Mouse (Mus musculus) hindbrain, embryonic 14.5 days (tissue): ENCODE results near the gene Safb. TPM values are rescaled to one million over a fixed set of nuclear protein-coding genes. Genes with fewer than 3 reads are reported as not detected.

ENCODE experiments used
- ATAC-seq: fragments of 200-750 bp; cut with Nextera tagmentation; 2 replicates; pipeline ENCODE4 v1.8.0; 2017; ENCODE audit warnings: moderate number of reproducible peaks, mild to moderate bottlenecking, moderate TSS enrichment, moderate library complexity; ENCODE audit not compliant: low FRiP score
- DNase-seq: peaks from one replicate; pipeline ENCODE4 v3.0.0-alpha.2; 2015; ENCODE audit warnings: low spot score
- H3K27ac ChIP-seq: fragments of 300-500 bp; sonication (generic); 2 replicates; pipeline ENCODE4 v1.5.1; 2014; ENCODE audit warnings: mild to moderate bottlenecking, moderate library complexity
- H3K27me3 ChIP-seq: fragments of 300-500 bp; sonication (generic); 2 replicates; pipeline ENCODE4 v1.6.1; 2014; ENCODE audit warnings: mild to moderate bottlenecking, low read length, mixed read lengths; ENCODE audit not compliant: control insufficient read depth, insufficient read depth
- H3K36me3 ChIP-seq: fragments of 300-500 bp; sonication (generic); replicated peaks from 2 replicates; pipeline ENCODE4 v1.6.1; 2014; ENCODE audit not compliant: control insufficient read depth, insufficient read depth
- H3K4me1 ChIP-seq: fragments of 300-500 bp; sonication (generic); replicated peaks from 2 replicates; pipeline ENCODE4 v1.6.1; 2014; ENCODE audit warnings: antibody characterized with exemption, low read length, mixed read lengths; ENCODE audit not compliant: control insufficient read depth, insufficient read depth
- H3K4me2 ChIP-seq: fragments of 300-500 bp; sonication (generic); replicated peaks from 2 replicates; pipeline ENCODE4 v1.6.1; 2014; ENCODE audit warnings: mild to moderate bottlenecking, moderate library complexity
- H3K4me3 ChIP-seq: fragments of 300-500 bp; sonication (generic); replicated peaks from 2 replicates; pipeline ENCODE4 v1.5.1; 2014; ENCODE audit warnings: mild to moderate bottlenecking, low read length
- H3K9ac ChIP-seq: fragments of 300-500 bp; sonication (generic); 2 replicates; pipeline ENCODE4 v1.6.1; 2014
- H3K9me3 ChIP-seq: fragments of 300-500 bp; sonication (generic); 2 replicates; pipeline ENCODE4 v1.6.1; 2016; ENCODE audit warnings: low read length; ENCODE audit not compliant: control insufficient read depth
- WGBS: fragments of 180-500 bp; shearing (Covaris S2); extraction: QIAGEN DNeasy Blood & Tissue Kit; methylation state at CpG from one replicate; pipeline ENCODE4 v1.1.7; 2014; 5-methylcytosine and 5-hydroxymethylcytosine counted together
- polyA plus RNA-seq: library from polyadenylated mRNA; unstranded; fragments of >200 nt; fragmentation: Nextera tagmentation; extraction: Ambion mirVana; gene quantifications from 2 replicates; pipeline ENCODE4 v1.2.1, GENCODE M21; 2014

The Safb gene
- polyA plus RNA-seq, 1 experiment from 2014 or later = 75.7 TPM

DNA sequence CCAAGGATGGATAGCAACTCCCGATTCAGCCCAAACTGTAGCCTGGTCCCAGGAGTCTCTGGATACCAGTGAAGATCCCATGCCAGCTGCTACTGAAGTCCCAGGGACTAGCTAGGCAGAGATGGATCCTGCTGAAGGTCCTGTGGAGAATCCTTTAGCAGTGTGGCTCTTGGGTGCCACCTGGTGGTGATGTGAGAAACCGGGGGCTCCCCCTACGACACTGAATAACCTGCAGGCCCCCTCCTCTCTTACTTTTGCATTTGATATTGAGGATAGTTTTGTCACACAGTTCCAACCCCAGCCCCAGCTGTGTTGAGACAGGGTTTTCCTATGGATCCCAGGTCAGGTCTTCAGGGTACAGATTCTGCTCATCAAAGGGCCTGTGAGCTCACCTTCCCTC is 26.2 kb upstream of the Safb start:
- WGBS = 20% methylated on average over 3 of the region's 3 CpGs

DNA sequence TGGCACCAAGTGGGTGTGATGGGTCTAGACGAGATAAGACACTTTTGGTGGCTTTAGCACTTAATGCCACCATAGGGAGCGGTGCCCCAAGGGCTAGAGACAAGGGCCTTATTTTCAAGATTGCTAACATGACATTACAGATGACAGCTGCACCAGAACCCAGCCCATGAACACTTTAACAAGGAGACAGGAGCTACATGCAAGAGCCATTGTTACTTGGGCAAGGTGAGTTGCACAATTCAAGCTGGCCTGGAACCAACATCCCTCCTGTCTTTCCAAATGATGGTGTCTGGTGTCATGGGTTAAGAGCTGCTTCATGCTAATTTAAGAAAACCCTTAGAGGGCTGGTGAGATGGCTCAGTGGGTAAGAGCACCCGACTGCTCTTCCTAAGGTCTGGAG is 25.2 kb upstream of the Safb start:
- peaks cover 38% of the 10 kb centered on the region for H3K36me3 ChIP-seq
- no peak overlapping the region for H3K27ac ChIP-seq
- no peaks in the 10 kb centered on the region for H3K9me3 ChIP-seq
- DNase-seq (no peak), ATAC-seq (no peak)
- H3K27me3 ChIP-seq = no peaks in the 10 kb centered on the region
- WGBS = 82% methylated on average over 3 of the region's 3 CpGs
- H3K4me1 ChIP-seq = no peaks in the 10 kb centered on the region
- no peak overlapping the region for H3K4me3 ChIP-seq
- no peak overlapping the region for H3K9ac ChIP-seq
- H3K4me2 ChIP-seq = no peak overlapping the region

More for the DNA sequence above, 26.2 kb upstream of the Safb start:
- Histone ChIP-seq H3K9me3 (no peaks in the 10 kb centered on the region), H3K9ac (no peak overlapping the region), H3K36me3 (peaks cover 29% of the 10 kb centered on the region), H3K4me3 (no peak overlapping the region), H3K4me1 (no peaks in the 10 kb centered on the region), H3K27ac (no peak overlapping the region), H3K4me2 (no peak overlapping the region), H3K27me3 (no peaks in the 10 kb centered on the region)
- ATAC-seq (peak; percentile 79), DNase-seq (peak; percentile 81)

DNA sequence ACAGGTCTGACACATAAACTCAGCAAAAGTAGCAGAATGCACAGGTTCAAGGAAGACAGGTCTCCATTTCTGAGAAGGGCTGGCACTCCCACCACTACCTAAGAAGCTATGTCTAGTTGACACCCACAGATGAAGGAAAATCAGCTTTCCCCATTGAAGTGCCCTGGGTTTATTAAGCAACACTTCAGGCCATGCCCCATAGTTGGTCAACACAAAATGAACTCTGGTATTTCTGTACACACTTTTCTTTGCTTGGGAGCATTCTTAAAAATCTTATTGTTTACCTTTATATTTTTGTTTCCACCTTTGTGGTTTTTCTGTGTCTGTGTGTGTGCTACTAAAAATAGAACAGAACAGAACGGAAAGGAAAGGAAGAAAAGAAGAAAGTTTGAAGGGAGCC is 24.5 kb upstream of the Safb start:
- 77% methylated on average over 1 of the region's 1 CpGs for WGBS
- ATAC-seq (no peak), DNase-seq (no peak)
- Histone ChIP-seq H3K9ac (no peak overlapping the region), H3K36me3 (peaks cover 46% of the 10 kb centered on the region), H3K4me3 (no peak overlapping the region), H3K9me3 (no peaks in the 10 kb centered on the region), H3K4me2 (no peak overlapping the region), H3K4me1 (no peaks in the 10 kb centered on the region), H3K27me3 (no peaks in the 10 kb centered on the region), H3K27ac (no peak overlapping the region)

DNA sequence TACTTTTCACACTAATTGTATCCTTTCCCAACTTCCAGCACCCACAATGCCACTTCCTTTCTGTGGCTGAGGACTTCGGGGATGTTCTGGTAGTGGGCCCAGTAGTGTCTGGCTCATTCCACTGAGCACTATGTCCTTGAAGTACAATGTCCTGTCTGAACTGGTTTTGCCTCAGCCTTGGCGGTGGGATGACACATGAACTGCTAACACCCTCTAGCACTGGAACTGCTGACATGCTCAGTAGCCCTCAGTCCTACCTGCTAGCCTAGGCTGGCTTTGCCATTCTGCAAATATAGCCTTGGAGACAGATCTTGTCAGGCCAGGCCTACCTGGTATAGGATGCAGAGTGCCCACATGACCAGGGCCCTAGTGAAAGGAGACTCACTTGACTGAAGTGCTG is 22.8 kb upstream of the Safb start:
- 98% methylated on average over 2 of the region's 2 CpGs for WGBS
- no peak for ATAC-seq

DNA sequence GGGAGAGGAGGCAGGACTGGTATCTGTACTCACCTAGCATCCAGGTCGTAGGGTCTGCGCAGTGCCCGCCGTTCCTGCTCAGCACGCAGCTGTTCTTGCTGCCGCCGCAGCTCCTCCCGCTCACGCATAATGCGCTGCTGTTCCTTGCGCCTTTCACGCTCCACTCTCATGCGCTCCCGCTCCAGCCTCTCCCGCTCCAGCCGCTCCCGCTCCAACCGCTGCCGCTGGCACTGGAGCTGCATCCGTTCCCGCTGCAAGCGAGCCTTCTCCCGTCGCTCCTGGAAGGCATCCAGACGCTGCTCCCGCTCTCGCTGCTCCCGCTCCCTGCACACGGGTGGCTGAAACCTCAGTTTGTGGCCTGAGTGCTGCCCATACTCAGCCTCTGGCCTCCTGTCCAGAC is 18.3 kb upstream of the Safb start:
- Histone ChIP-seq H3K9me3 (no peaks in the 10 kb centered on the region), H3K4me2 (no peak overlapping the region), H3K36me3 (peaks cover 100% of the 10 kb centered on the region), H3K27me3 (no peaks in the 10 kb centered on the region), H3K4me3 (no peak overlapping the region), H3K9ac (no peak overlapping the region), H3K27ac (no peak overlapping the region), H3K4me1 (no peaks in the 10 kb centered on the region)
- ATAC-seq = no peak
- WGBS = 97% methylated on average over 29 of the region's 29 CpGs
- no peak for DNase-seq

More for the DNA sequence above, 22.8 kb upstream of the Safb start:
- Histone ChIP-seq H3K27ac (no peak overlapping the region), H3K9me3 (no peaks in the 10 kb centered on the region), H3K27me3 (no peaks in the 10 kb centered on the region), H3K9ac (no peak overlapping the region), H3K4me2 (no peak overlapping the region), H3K4me1 (no peaks in the 10 kb centered on the region), H3K36me3 (peaks cover 63% of the 10 kb centered on the region), H3K4me3 (no peak overlapping the region)
- no peak for DNase-seq

DNA sequence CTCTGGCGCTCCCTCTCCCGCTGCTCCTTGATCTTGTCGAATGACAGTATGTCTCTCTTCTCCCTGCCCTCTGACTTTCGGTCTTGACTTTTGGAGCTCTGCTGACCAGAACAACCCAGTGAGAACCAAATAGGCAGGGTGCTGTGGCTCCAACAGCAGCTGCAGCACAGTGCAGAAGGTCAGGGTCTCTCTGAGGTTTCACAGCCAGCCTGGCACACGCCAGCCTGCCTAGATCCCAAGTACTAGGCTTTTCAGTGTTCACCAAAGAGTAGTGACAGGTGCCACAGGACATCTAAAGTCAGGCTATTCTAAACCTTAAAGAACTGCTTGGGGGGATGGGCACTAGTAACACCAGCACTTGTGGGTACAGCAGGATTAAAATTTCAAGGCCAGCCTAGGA is 17.7 kb upstream of the Safb start:
- Histone ChIP-seq H3K27ac (no peak overlapping the region), H3K4me1 (no peaks in the 10 kb centered on the region), H3K4me3 (no peak overlapping the region), H3K27me3 (no peaks in the 10 kb centered on the region), H3K4me2 (no peak overlapping the region), H3K36me3 (peaks cover 100% of the 10 kb centered on the region), H3K9me3 (no peaks in the 10 kb centered on the region), H3K9ac (no peak overlapping the region)
- 90% methylated on average over 5 of the region's 5 CpGs for WGBS
- ATAC-seq (no peak), DNase-seq (no peak)

DNA sequence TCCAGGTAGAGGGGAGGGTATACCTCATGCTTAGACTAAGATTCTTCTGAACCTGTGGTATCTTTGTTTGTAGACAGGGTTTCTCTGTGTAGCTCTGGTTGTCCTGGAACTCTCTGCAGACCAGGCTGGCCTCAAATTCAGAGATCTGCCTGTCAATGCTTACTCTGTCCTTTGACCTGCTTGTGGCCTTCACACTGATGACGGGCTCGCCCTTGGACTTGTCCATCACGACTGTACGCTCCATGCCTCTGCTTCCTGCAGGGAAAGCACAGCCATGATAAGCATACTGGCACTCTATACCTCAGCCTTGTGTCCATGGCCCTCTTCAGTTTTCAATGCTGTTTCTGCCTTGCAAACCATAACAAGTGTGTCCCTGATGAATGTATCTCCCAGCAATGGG is 17.3 kb upstream of the Safb start:
- no peaks in the 10 kb centered on the region for H3K27me3 ChIP-seq
- no peaks in the 10 kb centered on the region for H3K4me1 ChIP-seq
- no peak overlapping the region for H3K27ac ChIP-seq
- peaks cover 100% of the 10 kb centered on the region for H3K36me3 ChIP-seq
- ATAC-seq (no peak), DNase-seq (no peak)
- H3K9me3 ChIP-seq = no peaks in the 10 kb centered on the region
- WGBS = 99% methylated on average over 4 of the region's 4 CpGs
- H3K4me2 ChIP-seq = no peak overlapping the region
- H3K9ac ChIP-seq = no peak overlapping the region
- H3K4me3 ChIP-seq = no peak overlapping the region

DNA sequence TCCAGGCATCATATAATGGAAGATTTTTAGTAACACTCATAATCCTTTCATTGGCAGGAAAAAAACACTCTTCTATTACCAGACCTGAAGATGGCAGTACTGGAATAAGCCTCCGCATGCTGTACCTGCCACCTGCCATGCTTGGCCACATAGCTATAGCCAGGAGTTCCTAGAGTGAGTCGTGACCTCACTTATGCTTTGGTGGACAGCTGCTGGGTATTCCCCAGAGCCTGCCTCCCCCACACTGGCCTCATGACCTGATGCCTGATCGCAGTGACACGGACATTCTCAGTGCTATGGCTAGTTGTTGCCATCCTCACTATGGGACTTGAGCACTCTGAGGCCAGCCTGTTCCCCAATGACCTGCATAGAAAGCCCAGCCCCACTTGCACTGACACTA is 14.3 kb upstream of the Safb start:
- Histone ChIP-seq H3K4me2 (no peak overlapping the region), H3K9ac (no peak overlapping the region), H3K27ac (no peak overlapping the region), H3K4me1 (no peaks in the 10 kb centered on the region), H3K4me3 (no peak overlapping the region), H3K9me3 (no peaks in the 10 kb centered on the region), H3K27me3 (no peaks in the 10 kb centered on the region), H3K36me3 (peaks cover 98% of the 10 kb centered on the region)
- 91% methylated on average over 4 of the region's 4 CpGs for WGBS
- no peak for ATAC-seq
- no peak for DNase-seq

DNA sequence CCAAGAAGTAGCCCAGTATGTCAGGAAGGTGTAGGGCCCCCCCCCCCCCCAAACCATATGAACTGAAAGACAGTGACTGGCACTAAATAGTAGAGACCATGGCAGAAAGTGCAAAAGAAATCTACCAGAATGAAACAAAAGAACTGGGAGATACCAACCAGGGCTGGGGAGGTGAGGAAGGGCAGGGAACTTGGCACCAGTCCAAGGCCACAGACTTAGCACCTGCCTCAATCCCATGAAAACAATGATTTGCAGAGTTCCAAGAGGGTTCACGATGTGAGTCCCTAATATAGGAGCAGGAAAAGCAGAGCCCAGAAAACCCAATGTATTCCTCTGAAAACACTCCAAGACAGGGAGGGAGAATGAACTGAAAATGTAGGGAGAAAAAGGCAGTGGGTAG is 12.5 kb upstream of the Safb start:
- H3K27ac ChIP-seq = peak overlapping the region; percentile 49; the same call in 1 of the 2 replicates
- DNase-seq (no peak), ATAC-seq (no peak)
- no peak overlapping the region for H3K4me2 ChIP-seq
- H3K4me3 ChIP-seq = no peak overlapping the region
- peaks cover 91% of the 10 kb centered on the region for H3K36me3 ChIP-seq
- H3K9ac ChIP-seq = no peak overlapping the region
- H3K9me3 ChIP-seq = no peaks in the 10 kb centered on the region
- H3K4me1 ChIP-seq = no peaks in the 10 kb centered on the region
- 50% methylated on average over 1 of the region's 1 CpGs for WGBS
- no peaks in the 10 kb centered on the region for H3K27me3 ChIP-seq

DNA sequence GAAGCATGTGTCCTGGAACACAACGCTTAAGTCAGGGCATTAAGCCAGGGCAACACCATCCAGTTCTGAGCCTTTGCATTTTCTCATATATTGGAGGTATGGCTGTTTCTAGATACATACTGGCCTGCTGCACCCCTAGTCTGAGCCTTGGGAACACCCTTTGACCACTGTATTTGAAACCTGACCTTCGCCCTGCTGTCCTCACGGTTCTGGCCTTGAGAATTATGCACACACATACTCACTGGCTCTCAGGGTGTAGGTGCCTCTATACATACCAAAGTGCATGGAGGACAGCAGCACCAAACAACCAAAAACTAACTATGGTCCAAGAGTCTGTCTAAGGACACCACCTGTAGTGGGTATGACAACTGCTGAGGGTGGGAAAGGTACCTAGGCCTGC is 11.7 kb upstream of the Safb start:
- no peak overlapping the region for H3K27ac ChIP-seq
- no peak overlapping the region for H3K4me3 ChIP-seq
- no peak for ATAC-seq
- H3K9me3 ChIP-seq = no peaks in the 10 kb centered on the region
- no peaks in the 10 kb centered on the region for H3K4me1 ChIP-seq
- H3K9ac ChIP-seq = no peak overlapping the region
- no peaks in the 10 kb centered on the region for H3K27me3 ChIP-seq
- no peak for DNase-seq
- H3K36me3 ChIP-seq = peaks cover 91% of the 10 kb centered on the region
- 90% methylated on average over 3 of the region's 3 CpGs for WGBS
- H3K4me2 ChIP-seq = no peak overlapping the region
